Mouse (Mus musculus): ENCODE results near the gene U2af1. TPM values are rescaled to one million over a fixed set of nuclear protein-coding genes. Genes with fewer than 3 reads are reported as not detected.

Gene U2af1
- total and polyA plus RNA-seq, 3 experiments = 211 to 928 (median 498) TPM

DNA sequence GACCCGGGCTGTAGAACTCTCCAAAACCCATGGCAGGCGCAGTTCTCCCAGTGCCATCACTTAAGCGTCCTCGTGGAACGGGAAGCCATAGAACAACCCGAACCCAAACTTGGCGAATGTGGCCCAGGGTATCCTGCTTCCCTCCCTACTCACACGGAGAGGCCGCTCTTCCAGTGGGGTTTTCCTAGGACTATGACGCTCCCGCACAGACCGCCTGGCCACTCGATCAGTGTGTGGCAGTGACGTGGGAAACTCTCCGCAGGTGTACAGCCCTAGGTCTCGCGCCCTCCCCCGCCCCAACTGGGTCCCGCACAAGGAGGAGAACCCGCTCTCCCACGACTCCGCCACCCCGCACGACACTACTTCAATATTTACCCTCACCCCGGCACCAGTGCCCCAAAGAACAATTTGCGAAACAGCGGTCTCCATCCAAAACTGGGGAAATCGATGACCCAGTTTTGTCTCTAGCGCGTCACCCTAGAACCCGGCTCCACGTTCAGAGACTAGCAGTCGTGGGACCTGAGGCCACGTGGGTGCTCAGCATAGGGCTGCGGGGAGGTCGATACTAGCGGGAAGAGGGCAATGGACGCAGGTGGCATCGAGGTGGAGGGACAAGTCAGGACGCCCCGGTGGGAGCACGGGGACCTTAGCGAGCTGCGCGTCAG is 22.3 kb downstream of the U2af1 start:
- H3K9ac ChIP-seq (ENCODE audit: control insufficient read depth, low read depth, low read length, poor library complexity, severe bottlenecking) = peak overlapping the region; percentile 54

DNA sequence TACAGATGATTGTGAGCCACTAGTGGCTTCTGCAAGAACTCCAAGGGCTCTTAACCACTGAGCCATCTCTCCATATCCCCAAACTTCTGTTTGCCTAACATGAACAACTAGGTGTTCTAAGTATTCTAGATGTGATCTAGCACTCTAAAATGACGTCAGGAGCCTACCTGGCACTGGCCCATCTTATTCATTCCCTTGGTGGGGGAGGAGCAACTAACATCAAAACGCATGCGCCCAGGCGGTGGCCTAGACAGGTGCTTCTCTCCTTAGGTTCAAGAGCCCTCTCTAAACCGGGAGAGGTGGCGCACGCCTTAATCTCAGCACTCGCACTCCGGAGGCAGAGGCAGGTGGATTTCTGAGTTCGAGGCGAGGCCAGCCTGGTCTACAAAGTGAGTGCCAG is 22.9 kb downstream of the U2af1 start:
- no peak overlapping the region for H3K4me3 ChIP-seq (ENCODE audit: control insufficient read depth in 1 of 2, insufficient read depth in 1 of 2, low read depth in 2 of 2, low read length in 2 of 2)
- H3K4me1 ChIP-seq (ENCODE audit: control insufficient read depth in 1 of 2, insufficient read depth in 2 of 2, low read length in 2 of 2) = peaks cover 2 to 18% of the 10 kb centered on the region in 2 experiments; a peak in 3 of 4 replicates
- no peak overlapping the region for H3K27ac ChIP-seq (ENCODE audit: control insufficient read depth, low read depth, low read length)
- TF ChIP-seq POLR2AphosphoS5 (IDR thresholded peaks at IDR 0.05; ENCODE audit: borderline replicate concordance, low read depth, low read length) (no peak), EP300 (IDR thresholded peaks at IDR 0.05; ENCODE audit: low read depth in 1 of 2, low read length in 2 of 2) (no peak), MYB (IDR thresholded peaks at IDR 0.05; ENCODE audit: low read depth, low read length) (no peak), RAD21 (IDR thresholded peaks at IDR 0.05; ENCODE audit: low read depth, low read length) (no peak), TCF12 (IDR thresholded peaks at IDR 0.05; ENCODE audit: low read depth, low read length) (no peak), CHD1 (IDR thresholded peaks at IDR 0.05; ENCODE audit: low read depth, low read length) (no peak), UBTF (IDR thresholded peaks at IDR 0.05; ENCODE audit: borderline replicate concordance, insufficient read depth, low read depth, low read length) (no peak), ZKSCAN1 (IDR thresholded peaks at IDR 0.05; ENCODE audit: low read depth, low read length) (no peak), GATA1 (IDR thresholded peaks at IDR 0.05; ENCODE audit: low read depth, low read length) (no peak)
- no peaks in the 10 kb centered on the region for H3K27me3 ChIP-seq (ENCODE audit: control insufficient read depth in 1 of 2, insufficient read depth in 2 of 2, low read length in 2 of 2)
- no peaks in the 10 kb centered on the region for H3K9me3 ChIP-seq (replicated peaks; ENCODE audit: insufficient read depth, low read length)
- no peaks in the 10 kb centered on the region; a peak in 1 of 4 replicates for H3K36me3 ChIP-seq (ENCODE audit: control insufficient read depth in 1 of 2, insufficient read depth in 2 of 2, low read length in 2 of 2)
- DNase-seq (ENCODE audit: low read depth, low spot score) = peak; percentile 35
- no peaks in the 10 kb centered on the region for H3K79me2 ChIP-seq (ENCODE audit: control insufficient read depth, insufficient read depth, low read length, poor library complexity)
- no peak overlapping the region for H3K9ac ChIP-seq (ENCODE audit: control insufficient read depth, low read depth, low read length, poor library complexity, severe bottlenecking)

More for the DNA sequence above, 22.3 kb downstream of the U2af1 start:
- no peak for TF ChIP-seq POLR2AphosphoS5 (IDR thresholded peaks at IDR 0.05; ENCODE audit: borderline replicate concordance, low read depth, low read length)
- TF ChIP-seq NRF1 (IDR thresholded peaks at IDR 0.05; ENCODE audit: insufficient read depth, low read depth, low read length, poor library complexity, severe bottlenecking) = no peak
- no peak for TF ChIP-seq TAL1 (IDR thresholded peaks at IDR 0.05; ENCODE audit: low read length)
- no peak for TF ChIP-seq GATA1 (IDR thresholded peaks at IDR 0.05; ENCODE audit: low read depth, low read length)
- TF ChIP-seq ZC3H11A (IDR thresholded peaks at IDR 0.05; ENCODE audit: low read depth, low read length) = no peak
- no peak for TF ChIP-seq CHD2 (IDR thresholded peaks at IDR 0.05; ENCODE audit: low read length)
- TF ChIP-seq ELF1 (IDR thresholded peaks at IDR 0.05; ENCODE audit: low read depth, low read length) = no peak
- TF ChIP-seq USF2 (IDR thresholded peaks at IDR 0.05; ENCODE audit: borderline replicate concordance in 1 of 2, insufficient read depth in 1 of 2, low read depth in 1 of 2, low read length in 2 of 2) = no peak
- TF ChIP-seq UBTF (IDR thresholded peaks at IDR 0.05; ENCODE audit: borderline replicate concordance, insufficient read depth, low read depth, low read length) = no peak
- no peak for TF ChIP-seq E2F4 (IDR thresholded peaks at IDR 0.05; ENCODE audit: borderline replicate concordance, low read depth, low read length)
- no peak for TF ChIP-seq GABPA (IDR thresholded peaks at IDR 0.05; ENCODE audit: low read depth, low read length)
- no peak for TF ChIP-seq KAT2A (conservative IDR thresholded peaks at IDR 0.05; ENCODE audit: low read depth, low read length)
- TF ChIP-seq MXI1 (IDR thresholded peaks at IDR 0.05; ENCODE audit: low read depth, low read length) = peak; percentile 84
- TF ChIP-seq EP300 (IDR thresholded peaks at IDR 0.05; ENCODE audit: low read depth in 1 of 2, low read length in 2 of 2) = no peak
- TF ChIP-seq MYB (IDR thresholded peaks at IDR 0.05; ENCODE audit: low read depth, low read length) = no peak
- no peak for TF ChIP-seq ZMIZ1 (IDR thresholded peaks at IDR 0.05; ENCODE audit: low read depth, low read length)
- TF ChIP-seq NELFE (IDR thresholded peaks at IDR 0.05; ENCODE audit: low read depth, low read length) = no peak
- TF ChIP-seq RAD21 (IDR thresholded peaks at IDR 0.05; ENCODE audit: low read depth, low read length) = no peak
- no peak for TF ChIP-seq ZKSCAN1 (IDR thresholded peaks at IDR 0.05; ENCODE audit: low read depth, low read length)
- 0 out of 2 replicates have a peak, but pooled peaks have one; percentile 32 for TF ChIP-seq MYC (IDR thresholded peaks at IDR 0.05; ENCODE audit: low read depth, low read length)
- no peak for TF ChIP-seq MAFK (IDR thresholded peaks at IDR 0.05; ENCODE audit: borderline replicate concordance, low read depth, low read length)
- TF ChIP-seq RCOR1 (IDR thresholded peaks at IDR 0.05; ENCODE audit: low read depth, low read length) = no peak
- peak; percentile 58; the same call in 1 of the 2 replicates for TF ChIP-seq MAX (IDR thresholded peaks at IDR 0.05; ENCODE audit: low read length)
- peak; percentile 49 for TF ChIP-seq USF1 (IDR thresholded peaks at IDR 0.05; ENCODE audit: low read depth, low read length)
- TF ChIP-seq TBP (IDR thresholded peaks at IDR 0.05; ENCODE audit: low read depth, low read length) = no peak
- TF ChIP-seq POLR2A (IDR thresholded peaks at IDR 0.05; ENCODE audit: control insufficient read depth in 1 of 2, insufficient read depth in 1 of 2, low read depth in 1 of 2, low read length in 2 of 2, poor library complexity in 1 of 2) = peak in 1 of 2 experiments; percentile 21; a peak in 1 of 4 replicates
- no peak for TF ChIP-seq MEF2A (IDR thresholded peaks at IDR 0.05; ENCODE audit: extremely low read depth, insufficient replicate concordance, low read depth, low read length, poor library complexity, severe bottlenecking)
- TF ChIP-seq TCF12 (IDR thresholded peaks at IDR 0.05; ENCODE audit: low read depth, low read length) = no peak
- TF ChIP-seq SIN3A (IDR thresholded peaks at IDR 0.05; ENCODE audit: low read length) = no peak
- TF ChIP-seq ZNF384 (IDR thresholded peaks at IDR 0.05; ENCODE audit: low read depth, low read length) = no peak
- H3K9me3 ChIP-seq (replicated peaks; ENCODE audit: insufficient read depth, low read length) = no peaks in the 10 kb centered on the region
- H3K36me3 ChIP-seq (ENCODE audit: control insufficient read depth in 1 of 2, insufficient read depth in 2 of 2, low read length in 2 of 2) = no peaks in the 10 kb centered on the region; a peak in 1 of 4 replicates
- H3K4me3 ChIP-seq (ENCODE audit: control insufficient read depth in 1 of 2, insufficient read depth in 1 of 2, low read depth in 2 of 2, low read length in 2 of 2) = peak overlapping the region; percentile 59 to 97
- no peaks in the 10 kb centered on the region for H3K79me2 ChIP-seq (ENCODE audit: control insufficient read depth, insufficient read depth, low read length, poor library complexity)
- no peak for DNase-seq (ENCODE audit: low read depth, low spot score)
- no peak overlapping the region for H3K27ac ChIP-seq (ENCODE audit: control insufficient read depth, low read depth, low read length)
- H3K4me1 ChIP-seq (ENCODE audit: control insufficient read depth in 1 of 2, insufficient read depth in 2 of 2, low read length in 2 of 2) = peaks cover 2 to 18% of the 10 kb centered on the region in 2 experiments; a peak in 3 of 4 replicates
- no peaks in the 10 kb centered on the region for H3K27me3 ChIP-seq (ENCODE audit: control insufficient read depth in 1 of 2, insufficient read depth in 2 of 2, low read length in 2 of 2)

Data from MEL (cell line).